Mouse (Mus musculus) liver, embryonic 14.5 days (tissue): ENCODE results near the gene Abcb1b.

ENCODE experiments used
- CTCF ChIP-seq: IDR thresholded peaks from 2 replicates; pipeline ENCODE4 v1.5.1; 2016; ENCODE audit warnings: antibody characterized with exemption, low read depth, control low read depth
- EP300 ChIP-seq: IDR thresholded peaks from 2 replicates; pipeline ENCODE4 v1.6.1; 2016; ENCODE audit warnings: antibody characterized with exemption, low read depth

DNA sequence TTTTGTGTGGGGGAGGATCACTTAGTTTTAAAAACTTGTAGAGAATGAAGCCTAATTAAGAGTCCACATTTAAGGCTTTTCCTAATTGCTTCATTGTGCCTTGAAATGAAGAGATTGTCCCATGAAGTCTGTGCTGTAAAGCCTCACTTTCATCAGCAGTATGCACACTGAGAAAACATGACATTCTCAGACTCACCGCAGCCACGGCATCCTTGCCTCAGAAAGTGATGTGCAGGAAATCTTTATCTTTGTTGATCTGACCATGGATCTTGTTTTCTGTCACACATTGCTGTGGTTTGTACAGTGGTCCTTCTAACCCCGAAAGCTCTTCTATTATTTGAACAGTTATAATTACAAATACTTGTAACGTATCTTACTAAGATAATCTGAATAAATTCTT, 41.7 kb downstream of the Abcb1b start:
- TF ChIP-seq CTCF (no peak), EP300 (no peak)
